Mouse (Mus musculus) forebrain, embryonic 11.5 days (tissue): ENCODE measurements around the gene Tmem135. TPM values are rescaled to one million over a fixed set of nuclear protein-coding genes. Genes with fewer than 3 reads are reported as not detected.

Experiments
- ATAC-seq: fragments of 200-750 bp; cut with Nextera tagmentation; replicated peaks from 2 replicates; pipeline ENCODE4 v1.8.0; 2017; ENCODE audit warnings: moderate TSS enrichment; ENCODE audit not compliant: low FRiP score
- DNase-seq: peaks from one replicate; pipeline ENCODE4 v3.0.0-alpha.2; 2017; ENCODE audit warnings: low spot score
- H3K27ac ChIP-seq: fragments of 300-500 bp; sonication (generic); 2 replicates; pipeline ENCODE4 v1.5.1; 2014; ENCODE audit warnings: low read depth, low read length
- H3K27me3 ChIP-seq: fragments of 300-500 bp; sonication (generic); 2 replicates; pipeline ENCODE4 v1.6.1; 2014; ENCODE audit warnings: mild to moderate bottlenecking, low read length, mixed read lengths; ENCODE audit not compliant: control insufficient read depth, insufficient read depth
- H3K36me3 ChIP-seq: fragments of 300-500 bp; sonication (generic); 2 replicates; pipeline ENCODE4 v1.6.1; 2014; ENCODE audit warnings: mild to moderate bottlenecking, low read length, moderate library complexity, mixed read lengths; ENCODE audit not compliant: control insufficient read depth, insufficient read depth
- H3K4me1 ChIP-seq: fragments of 300-500 bp; sonication (generic); replicated peaks from 2 replicates; pipeline ENCODE4 v1.6.1; 2014; ENCODE audit warnings: low read length, mixed read lengths; ENCODE audit not compliant: control insufficient read depth, insufficient read depth
- H3K4me2 ChIP-seq: fragments of 300-500 bp; sonication (generic); 2 replicates; pipeline ENCODE4 v1.6.1; 2014; ENCODE audit warnings: low read depth, mild to moderate bottlenecking, low read length, moderate library complexity, mixed read lengths; ENCODE audit not compliant: severe bottlenecking
- H3K4me3 ChIP-seq: fragments of 300-500 bp; sonication (generic); 2 replicates; pipeline ENCODE4 v1.5.1; 2014; ENCODE audit warnings: low read depth, low read length
- H3K9ac ChIP-seq: fragments of 300-500 bp; sonication (generic); 2 replicates; pipeline ENCODE4 v1.6.1; 2014; ENCODE audit warnings: low read length
- H3K9me3 ChIP-seq: fragments of 300-500 bp; sonication (generic); 2 replicates; pipeline ENCODE4 v1.6.1; 2016; ENCODE audit warnings: low read length, mixed read lengths; ENCODE audit not compliant: control insufficient read depth
- WGBS: fragments of 180-500 bp; shearing (Covaris S2); extraction: QIAGEN DNeasy Blood & Tissue Kit; methylation state at CpG from one replicate; pipeline ENCODE4 v1.1.7; 2014; 5-methylcytosine and 5-hydroxymethylcytosine counted together
- polyA plus RNA-seq: library from polyadenylated mRNA; unstranded; fragments of >200 nt; fragmentation: Nextera tagmentation; extraction: Ambion mirVana; gene quantifications from 2 replicates; pipeline ENCODE4 v1.2.1, GENCODE M21; 2014

Gene Tmem135
- polyA plus RNA-seq, 1 experiment from 2014 or later = 16.2 TPM

- H3K9ac ChIP-seq = no peak overlapping the region
- H3K27ac ChIP-seq = no peak overlapping the region
- no peaks in the 10 kb centered on the region; the same call in 1 of the 2 replicates for H3K27me3 ChIP-seq
- no peak overlapping the region for H3K4me2 ChIP-seq
- no peak overlapping the region for H3K4me3 ChIP-seq
- H3K9me3 ChIP-seq = no peaks in the 10 kb centered on the region
- ATAC-seq (no peak; the same call in 1 of the 2 replicates), DNase-seq (no peak)
- no peaks in the 10 kb centered on the region for H3K36me3 ChIP-seq
- 83% methylated on average over 4 of the region's 4 CpGs for WGBS
- no peaks in the 10 kb centered on the region for H3K4me1 ChIP-seq
Measured at GRCm38 (mm10) chr7:89410294-89410693, 6.3 kb upstream of the Tmem135 start.

- Histone ChIP-seq H3K4me3 (no peak overlapping the region), H3K27me3 (peaks cover 2% of the 10 kb centered on the region), H3K9ac (no peak overlapping the region), H3K4me1 (peaks cover 4% of the 10 kb centered on the region; the same call in 1 of the 2 replicates), H3K36me3 (no peaks in the 10 kb centered on the region), H3K4me2 (no peak overlapping the region), H3K9me3 (no peaks in the 10 kb centered on the region), H3K27ac (no peak overlapping the region)
- no peak for DNase-seq
- WGBS = 94% methylated on average over 24 of the region's 24 CpGs
- ATAC-seq = no peak
Measured at GRCm38 (mm10) chr7:89407006-89407940, 3.3 kb upstream of the Tmem135 start.

GRCm38 (mm10) chr7:89406011-89406410 is 2.0 kb upstream of the Tmem135 start:
- H3K4me1 ChIP-seq = peaks cover 13% of the 10 kb centered on the region; the same call in 1 of the 2 replicates

GRCm38 (mm10) chr7:89404734-89405440 is 865 bp upstream of the Tmem135 start:
- Histone ChIP-seq H3K27ac (no peak overlapping the region; the same call in 1 of the 2 replicates), H3K27me3 (peaks cover 2% of the 10 kb centered on the region), H3K4me3 (peak overlapping the region; percentile 68), H3K4me2 (peak overlapping the region; percentile 99), H3K9ac (peak overlapping the region; percentile 80), H3K4me1 (peaks cover 15% of the 10 kb centered on the region; the same call in 1 of the 2 replicates), H3K9me3 (no peaks in the 10 kb centered on the region), H3K36me3 (no peaks in the 10 kb centered on the region)
- under 1% methylated on average over 35 of the region's 35 CpGs for WGBS
- DNase-seq = peak; percentile 65
- ATAC-seq = no peak

More at GRCm38 (mm10) chr7:89406011-89406410, 2.0 kb upstream of the Tmem135 start:
- Histone ChIP-seq H3K27me3 (peaks cover 2% of the 10 kb centered on the region), H3K36me3 (no peaks in the 10 kb centered on the region), H3K9ac (no peak overlapping the region), H3K27ac (no peak overlapping the region), H3K4me2 (peak overlapping the region; percentile 18; the same call in 1 of the 2 replicates), H3K9me3 (no peaks in the 10 kb centered on the region), H3K4me3 (no peak overlapping the region)
- DNase-seq (no peak), ATAC-seq (no peak)
- WGBS = 38% methylated on average over 1 of the region's 1 CpGs

- Histone ChIP-seq H3K4me2 (peak overlapping the region; percentile 99), H3K27me3 (peaks cover 2% of the 10 kb centered on the region), H3K9ac (peak overlapping the region; percentile 80), H3K36me3 (no peaks in the 10 kb centered on the region), H3K9me3 (no peaks in the 10 kb centered on the region), H3K27ac (0 out of 2 replicates have a peak overlapping the region, but pooled peaks have one; percentile 8), H3K4me1 (peaks cover 15% of the 10 kb centered on the region; the same call in 1 of the 2 replicates), H3K4me3 (peak overlapping the region; percentile 68)
- peak; percentile 77 for ATAC-seq
- WGBS = 4% methylated on average over 51 of the region's 52 CpGs
- DNase-seq = peak; percentile 83
Measured at GRCm38 (mm10) chr7:89403053-89403972, 709 bp downstream of the Tmem135 start.

GRCm38 (mm10) chr7:89401936-89402335 is 2.1 kb downstream of the Tmem135 start:
- H3K27ac ChIP-seq = no peak overlapping the region
- no peaks in the 10 kb centered on the region for H3K9me3 ChIP-seq
- no peak overlapping the region for H3K4me3 ChIP-seq
- no peak overlapping the region for H3K4me2 ChIP-seq
- DNase-seq = no peak
- H3K4me1 ChIP-seq = peaks cover 15% of the 10 kb centered on the region; the same call in 1 of the 2 replicates
- H3K9ac ChIP-seq = no peak overlapping the region
- ATAC-seq = no peak
- WGBS = 64% methylated on average over 3 of the region's 3 CpGs
- peaks cover 2% of the 10 kb centered on the region for H3K27me3 ChIP-seq
- H3K36me3 ChIP-seq = no peaks in the 10 kb centered on the region

- WGBS = 25% methylated on average over 11 of the region's 11 CpGs
- no peak overlapping the region for H3K4me3 ChIP-seq
- peaks cover 2% of the 10 kb centered on the region for H3K27me3 ChIP-seq
- DNase-seq (no peak), ATAC-seq (no peak)
- no peak overlapping the region for H3K9ac ChIP-seq
- H3K4me2 ChIP-seq = no peak overlapping the region
- peaks cover 15% of the 10 kb centered on the region; the same call in 1 of the 2 replicates for H3K4me1 ChIP-seq
- H3K9me3 ChIP-seq = no peaks in the 10 kb centered on the region
- H3K36me3 ChIP-seq = no peaks in the 10 kb centered on the region
- H3K27ac ChIP-seq = no peak overlapping the region
Measured at GRCm38 (mm10) chr7:89401136-89401858, 2.7 kb downstream of the Tmem135 start.
